Mouse (Mus musculus): ENCODE data around the gene Lce1c. TPM values are rescaled to one million over a fixed set of nuclear protein-coding genes. Genes with fewer than 3 reads are reported as not detected.

The Lce1c gene
- not detected in 2 replicates for polyA plus RNA-seq (2015; fragmentation: Nextera tagmentation; extraction: Ambion mirVana)

DNA sequence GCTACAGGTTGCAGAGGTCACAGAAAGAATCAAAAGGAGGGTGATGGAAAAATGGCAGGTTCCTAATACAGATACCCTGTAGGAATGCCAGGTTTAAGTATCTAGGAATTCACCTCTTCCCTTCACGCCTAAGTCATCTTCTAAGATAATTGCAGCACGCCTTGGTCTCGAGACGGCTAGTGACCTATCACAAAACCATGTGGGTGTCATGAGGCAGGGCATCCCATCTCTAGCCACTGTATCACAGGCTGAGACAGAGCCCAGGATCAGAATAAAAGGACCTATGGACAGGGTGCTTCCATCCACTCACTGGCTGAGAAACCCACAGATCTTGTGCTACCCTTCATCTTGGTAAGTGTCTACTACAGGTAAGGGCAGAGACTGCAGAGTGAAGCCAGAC, at the start of gene Lce1c:
Lce1c (plus strand) TSS at position 301 of the 400 bp plus-strand sequence.
- Histone ChIP-seq H3K27me3 (ENCODE audit: insufficient read depth, low read length) (no peaks in the 10 kb centered on the region), H3K9me3 (ENCODE audit: low read length) (no peaks in the 10 kb centered on the region), H3K4me1 (ENCODE audit: insufficient read depth) (no peaks in the 10 kb centered on the region), H3K36me3 (replicated peaks; ENCODE audit: insufficient read depth, low read length) (no peaks in the 10 kb centered on the region), H3K4me2 (ENCODE audit: low read depth, low read length) (no peak within 1 kb of the TSS), H3K27ac (ENCODE audit: low read depth) (no peak within 1 kb of the TSS), H3K4me3 (ENCODE audit: low read depth, low read length) (no peak within 1 kb of the TSS), H3K9ac (replicated peaks) (no peak within 1 kb of the TSS)
- whole genome bisulfite sequencing (ENCODE audit: insufficient replicate concordance) = 88% methylated on average over 4 of the region's 4 CpGs
- TF ChIP-seq EP300 (IDR thresholded peaks at IDR 0.05; ENCODE audit: low read depth) = no peak
- TF ChIP-seq CTCF (IDR thresholded peaks at IDR 0.05; ENCODE audit: low read depth) = no peak
- DNase-seq (no peak), ATAC-seq (no peak)

GRCm38 (mm10) chr3:92637745-92638652, 41.0 kb upstream of the Lce1c start:
- no peak overlapping the region for H3K27ac ChIP-seq (ENCODE audit: low read depth)
- no peak overlapping the region for H3K4me2 ChIP-seq (ENCODE audit: low read depth, low read length)
- H3K4me1 ChIP-seq (ENCODE audit: insufficient read depth) = no peaks in the 10 kb centered on the region
- DNase-seq = no peak
- no peak overlapping the region for H3K9ac ChIP-seq (replicated peaks)
- H3K9me3 ChIP-seq (ENCODE audit: low read length) = no peaks in the 10 kb centered on the region
- no peaks in the 10 kb centered on the region for H3K27me3 ChIP-seq (ENCODE audit: insufficient read depth, low read length)
- TF ChIP-seq EP300 (IDR thresholded peaks at IDR 0.05; ENCODE audit: low read depth) (no peak), CTCF (IDR thresholded peaks at IDR 0.05; ENCODE audit: low read depth) (no peak)
- ATAC-seq = no peak
- no peak overlapping the region for H3K4me3 ChIP-seq (ENCODE audit: low read depth, low read length)
- WGBS (ENCODE audit: insufficient replicate concordance) = 41% methylated on average over 1 of the region's 1 CpGs
- no peaks in the 10 kb centered on the region for H3K36me3 ChIP-seq (replicated peaks; ENCODE audit: insufficient read depth, low read length)

DNA sequence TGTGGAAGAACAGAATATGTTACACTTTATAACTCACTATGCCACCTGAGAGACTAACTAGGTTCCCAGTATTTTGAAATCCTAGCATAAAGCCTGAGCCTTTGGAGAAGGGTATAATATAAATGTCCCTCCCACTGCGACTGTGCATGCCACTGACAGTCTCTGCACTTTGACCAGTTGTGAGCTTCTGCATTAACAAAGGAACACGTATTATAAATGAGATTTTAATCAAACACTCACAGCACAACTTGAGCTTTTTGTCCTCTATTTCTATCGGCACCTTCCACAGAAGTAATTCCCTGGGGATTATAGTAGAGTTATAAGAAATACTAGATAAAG, 40.4 kb upstream of the Lce1c start:
- no peaks in the 10 kb centered on the region for H3K27me3 ChIP-seq (ENCODE audit: insufficient read depth, low read length)
- no peak overlapping the region for H3K4me2 ChIP-seq (ENCODE audit: low read depth, low read length)
- no peak for ATAC-seq
- H3K36me3 ChIP-seq (replicated peaks; ENCODE audit: insufficient read depth, low read length) = no peaks in the 10 kb centered on the region
- H3K4me3 ChIP-seq (ENCODE audit: low read depth, low read length) = no peak overlapping the region
- TF ChIP-seq CTCF (IDR thresholded peaks at IDR 0.05; ENCODE audit: low read depth) (no peak), EP300 (IDR thresholded peaks at IDR 0.05; ENCODE audit: low read depth) (no peak)
- H3K4me1 ChIP-seq (ENCODE audit: insufficient read depth) = no peaks in the 10 kb centered on the region
- no peak overlapping the region for H3K9ac ChIP-seq (replicated peaks)
- DNase-seq = no peak
- no peak overlapping the region for H3K27ac ChIP-seq (ENCODE audit: low read depth)
- H3K9me3 ChIP-seq (ENCODE audit: low read length) = no peaks in the 10 kb centered on the region
- WGBS (ENCODE audit: insufficient replicate concordance) = 66% methylated on average over 3 of the region's 3 CpGs

- Histone ChIP-seq H3K4me2 (ENCODE audit: low read depth, low read length) (no peak overlapping the region), H3K4me3 (ENCODE audit: low read depth, low read length) (no peak overlapping the region), H3K4me1 (ENCODE audit: insufficient read depth) (no peaks in the 10 kb centered on the region), H3K27me3 (ENCODE audit: insufficient read depth, low read length) (no peaks in the 10 kb centered on the region), H3K36me3 (replicated peaks; ENCODE audit: insufficient read depth, low read length) (no peaks in the 10 kb centered on the region), H3K9ac (replicated peaks) (no peak overlapping the region), H3K27ac (ENCODE audit: low read depth) (no peak overlapping the region), H3K9me3 (ENCODE audit: low read length) (no peaks in the 10 kb centered on the region)
- TF ChIP-seq CTCF (IDR thresholded peaks at IDR 0.05; ENCODE audit: low read depth) (no peak), EP300 (IDR thresholded peaks at IDR 0.05; ENCODE audit: low read depth) (no peak)
- DNase-seq (no peak), ATAC-seq (no peak)
- WGBS (ENCODE audit: insufficient replicate concordance) = 85% methylated on average over 15 of the region's 15 CpGs
Observed at GRCm38 (mm10) chr3:92639854-92640253, 39.2 kb upstream of the Lce1c start.

GRCm38 (mm10) chr3:92648207-92648606, 30.8 kb upstream of the Lce1c start, which contains the start of gene Lce1a1:
Gene Lce1a1, minus strand, starts transcription at chr3:92648307.
- H3K36me3 ChIP-seq (replicated peaks; ENCODE audit: insufficient read depth, low read length) = no peaks in the 10 kb centered on the region
- H3K27ac ChIP-seq (ENCODE audit: low read depth) = no peak within 1 kb of the TSS
- no peak within 1 kb of the TSS for H3K4me2 ChIP-seq (ENCODE audit: low read depth, low read length)
- H3K9me3 ChIP-seq (ENCODE audit: low read length) = no peaks in the 10 kb centered on the region
- no peaks in the 10 kb centered on the region for H3K4me1 ChIP-seq (ENCODE audit: insufficient read depth)
- H3K9ac ChIP-seq (replicated peaks) = no peak within 1 kb of the TSS
- TF ChIP-seq CTCF (IDR thresholded peaks at IDR 0.05; ENCODE audit: low read depth) (no peak), EP300 (IDR thresholded peaks at IDR 0.05; ENCODE audit: low read depth) (no peak)
- no peaks in the 10 kb centered on the region for H3K27me3 ChIP-seq (ENCODE audit: insufficient read depth, low read length)
- no peak for DNase-seq
- no peak for ATAC-seq
- WGBS (ENCODE audit: insufficient replicate concordance) = 73% methylated on average over 1 of the region's 1 CpGs
- no peak within 1 kb of the TSS for H3K4me3 ChIP-seq (ENCODE audit: low read depth, low read length)

GRCm38 (mm10) chr3:92656826-92657225, 22.2 kb upstream of the Lce1c start, which contains the start of gene Lce1b:
Gene Lce1b, minus strand, starts transcription at chr3:92656926.
- Histone ChIP-seq H3K36me3 (replicated peaks; ENCODE audit: insufficient read depth, low read length) (no peaks in the 10 kb centered on the region), H3K9ac (replicated peaks) (no peak within 1 kb of the TSS), H3K27ac (ENCODE audit: low read depth) (no peak within 1 kb of the TSS), H3K4me1 (ENCODE audit: insufficient read depth) (no peaks in the 10 kb centered on the region), H3K27me3 (ENCODE audit: insufficient read depth, low read length) (no peaks in the 10 kb centered on the region), H3K9me3 (ENCODE audit: low read length) (no peaks in the 10 kb centered on the region), H3K4me3 (ENCODE audit: low read depth, low read length) (no peak within 1 kb of the TSS), H3K4me2 (ENCODE audit: low read depth, low read length) (no peak within 1 kb of the TSS)
- TF ChIP-seq CTCF (IDR thresholded peaks at IDR 0.05; ENCODE audit: low read depth) = no peak
- no peak for TF ChIP-seq EP300 (IDR thresholded peaks at IDR 0.05; ENCODE audit: low read depth)
- no peak for ATAC-seq
- DNase-seq = no peak

Measured in liver, postnatal 0 days (tissue).